Comparison of ENCODE assay signal across 29 mouse cellular contexts in genomic region chrX:93732975-93733748, GRCm38 (mm10).
DNase-seq lines count a peak whose midpoint lies in the region; ATAC-seq lines count a peak whose summit lies in the region.
"Had no signal": no experiment of that assay in that cellular context is flagged by ENCODE, and none has a peak within 500 bp of the region (broad histone marks: within the 10 kb centered on the region; RNA-seq: fewer than 3 reads in every experiment).

No protein-coding gene starts in this region.

- H3K4me1 ChIP-seq in forebrain, embryonic 16.5 days (replicated peaks; ENCODE audit: control insufficient read depth, insufficient read depth, low read length): no peaks in the 10 kb centered on the region
- H3K4me1 ChIP-seq in forebrain, embryonic 13.5 days: peaks cover 10% of the 10 kb centered on the region; the same call in 1 of the 2 replicates
- H3K4me1 ChIP-seq in midbrain, embryonic 15.5 days: no peaks in the 10 kb centered on the region
- no peaks in the 10 kb centered on the region for H3K4me1 ChIP-seq in kidney, embryonic 15.5 days
- no peaks in the 10 kb centered on the region for H3K4me1 ChIP-seq in hindbrain, embryonic 11.5 days (replicated peaks; ENCODE audit: control insufficient read depth, insufficient read depth, low read length)
- H3K4me1 ChIP-seq: heart, embryonic 13.5 days; limb, embryonic 12.5 days; neural tube, embryonic 15.5 days had no signal

- H3K4me3 ChIP-seq in forebrain, embryonic 16.5 days (replicated peaks; ENCODE audit: low read length): no peak overlapping the region
- H3K4me3 ChIP-seq in forebrain, embryonic 13.5 days: no peak overlapping the region
- H3K4me3 ChIP-seq in midbrain, embryonic 15.5 days: no peak overlapping the region
- no peak overlapping the region for H3K4me3 ChIP-seq in kidney, embryonic 15.5 days (replicated peaks)
- H3K4me3 ChIP-seq in hindbrain, embryonic 11.5 days (ENCODE audit: low read depth, low read length): no peak overlapping the region
- H3K4me3 ChIP-seq: heart, adult 2 months; heart, embryonic 13.5 days; layer of hippocampus, adult 2 months; left cerebral cortex, adult 2 months; limb, embryonic 12.5 days; neural tube, embryonic 15.5 days had no signal

- no peak overlapping the region for H3K27ac ChIP-seq in forebrain, embryonic 16.5 days (ENCODE audit: low read length)
- no peak overlapping the region for H3K27ac ChIP-seq in forebrain, embryonic 13.5 days
- H3K27ac ChIP-seq in midbrain, embryonic 15.5 days: no peak overlapping the region
- H3K27ac ChIP-seq in kidney, embryonic 15.5 days: no peak overlapping the region
- H3K27ac ChIP-seq in hindbrain, embryonic 11.5 days (ENCODE audit: low read depth, low read length): no peak overlapping the region
- H3K27ac ChIP-seq: heart, adult 2 months; heart, embryonic 13.5 days; layer of hippocampus, adult 2 months; left cerebral cortex, adult 2 months; limb, embryonic 12.5 days; macrophage; neural tube, embryonic 15.5 days had no signal

- no peak overlapping the region for H3K4me2 ChIP-seq in forebrain, embryonic 16.5 days (ENCODE audit: low read length)
- no peak overlapping the region for H3K4me2 ChIP-seq in forebrain, embryonic 13.5 days
- no peak overlapping the region for H3K4me2 ChIP-seq in midbrain, embryonic 15.5 days
- H3K4me2 ChIP-seq in kidney, embryonic 15.5 days: no peak overlapping the region
- H3K4me2 ChIP-seq in hindbrain, embryonic 11.5 days (replicated peaks; ENCODE audit: low read depth, low read length): no peak overlapping the region
- H3K4me2 ChIP-seq: heart, embryonic 13.5 days; limb, embryonic 12.5 days; neural tube, embryonic 15.5 days had no signal

- H3K9me3 ChIP-seq in forebrain, embryonic 16.5 days (ENCODE audit: control insufficient read depth, low read length): no peaks in the 10 kb centered on the region
- H3K9me3 ChIP-seq in forebrain, embryonic 13.5 days (replicated peaks): no peaks in the 10 kb centered on the region
- H3K9me3 ChIP-seq in midbrain, embryonic 15.5 days: no peaks in the 10 kb centered on the region
- H3K9me3 ChIP-seq in kidney, embryonic 15.5 days (replicated peaks): no peaks in the 10 kb centered on the region
- no peaks in the 10 kb centered on the region for H3K9me3 ChIP-seq in hindbrain, embryonic 11.5 days (ENCODE audit: control insufficient read depth, low read length)
- H3K9me3 ChIP-seq: heart, embryonic 13.5 days; limb, embryonic 12.5 days; neural tube, embryonic 15.5 days had no signal

- peak; percentile 45 for DNase-seq in retina, embryonic 14.5 days (ENCODE audit: low spot score)
- DNase-seq in retina, postnatal 1 day: no peak
- no peak for DNase-seq in hindbrain, embryonic 11.5 days (ENCODE audit: low spot score)
- DNase-seq: adrenal gland, adult 2 months; adrenal gland, postnatal 36 days; cerebellum, adult 11 months; cerebellum, adult 9-10 months; cerebellum, postnatal 36 days; forebrain, postnatal 0 days; heart, adult 2 months; heart, postnatal 10 days; kidney, adult 18-20 months; kidney, postnatal 36 days; lung, adult 2 months; lung, postnatal 10 days; thymus, postnatal 4 days had no signal

- no peaks in the 10 kb centered on the region for H3K36me3 ChIP-seq in forebrain, embryonic 16.5 days (ENCODE audit: control insufficient read depth, insufficient read depth)
- H3K36me3 ChIP-seq in forebrain, embryonic 13.5 days (ENCODE audit: poor library complexity, severe bottlenecking): no peaks in the 10 kb centered on the region
- no peaks in the 10 kb centered on the region for H3K36me3 ChIP-seq in midbrain, embryonic 15.5 days (replicated peaks)
- no peaks in the 10 kb centered on the region for H3K36me3 ChIP-seq in kidney, embryonic 15.5 days
- H3K36me3 ChIP-seq in hindbrain, embryonic 11.5 days (ENCODE audit: control insufficient read depth, insufficient read depth, low read length): no peaks in the 10 kb centered on the region
- H3K36me3 ChIP-seq: heart, embryonic 13.5 days; limb, embryonic 12.5 days; neural tube, embryonic 15.5 days had no signal

- H3K9ac ChIP-seq in forebrain, embryonic 16.5 days (replicated peaks; ENCODE audit: low read depth, low read length): no peak overlapping the region
- H3K9ac ChIP-seq in forebrain, embryonic 13.5 days: no peak overlapping the region
- H3K9ac ChIP-seq in midbrain, embryonic 15.5 days: no peak overlapping the region
- no peak overlapping the region for H3K9ac ChIP-seq in kidney, embryonic 15.5 days
- H3K9ac ChIP-seq in hindbrain, embryonic 11.5 days (ENCODE audit: low read depth, low read length): no peak overlapping the region
- H3K9ac ChIP-seq: forebrain, postnatal 0 days; heart, embryonic 13.5 days; limb, embryonic 12.5 days; neural tube, embryonic 15.5 days had no signal

- ATAC-seq in forebrain, embryonic 16.5 days: peak; percentile 18; the same call in 1 of the 2 replicates
- ATAC-seq in forebrain, embryonic 13.5 days: no peak
- ATAC-seq in midbrain, embryonic 15.5 days (replicated peaks): 0 out of 2 replicates have a peak, but pooled peaks have one; percentile 37
- ATAC-seq in kidney, embryonic 15.5 days (replicated peaks; ENCODE audit: low FRiP score): no peak
- ATAC-seq in hindbrain, embryonic 11.5 days (ENCODE audit: low FRiP score): no peak
- ATAC-seq: activated CD4-positive, CD25-positive, alpha-beta regulatory T cell, adult 4 months; CD4-positive, CD25-positive, alpha-beta regulatory T cell, adult 4 months; hindbrain, embryonic 16.5 days had no signal

- 44% methylated on average over 6 of the region's 6 CpGs for WGBS in forebrain, embryonic 16.5 days
- 53% methylated on average over 6 of the region's 6 CpGs for WGBS in forebrain, embryonic 13.5 days
- 57% methylated on average over 6 of the region's 6 CpGs for WGBS in midbrain, embryonic 15.5 days
- WGBS in kidney, embryonic 15.5 days: 58% methylated on average over 6 of the region's 6 CpGs
- 80% methylated on average over 6 of the region's 6 CpGs for WGBS in hindbrain, embryonic 11.5 days

- no peaks in the 10 kb centered on the region for H3K27me3 ChIP-seq in forebrain, embryonic 16.5 days (replicated peaks; ENCODE audit: control insufficient read depth, insufficient read depth, low read length)
- no peaks in the 10 kb centered on the region for H3K27me3 ChIP-seq in forebrain, embryonic 13.5 days
- no peaks in the 10 kb centered on the region for H3K27me3 ChIP-seq in midbrain, embryonic 15.5 days (replicated peaks)
- peaks cover 30% of the 10 kb centered on the region for H3K27me3 ChIP-seq in kidney, embryonic 15.5 days
- no peaks in the 10 kb centered on the region for H3K27me3 ChIP-seq in hindbrain, embryonic 11.5 days (ENCODE audit: control insufficient read depth, insufficient read depth, low read length)
- H3K27me3 ChIP-seq: heart, embryonic 13.5 days; limb, embryonic 12.5 days; neural tube, embryonic 15.5 days had no signal

Comparison
In these comparisons a context has a peak if more than half of its experiments do, and no peak if none do; other contexts are left out.
1. ATAC-seq: peak in forebrain, embryonic 16.5 days (single experiment) and midbrain, embryonic 15.5 days (single experiment); none in forebrain, embryonic 13.5 days (single experiment), kidney, embryonic 15.5 days (single experiment) and hindbrain, embryonic 11.5 days (single experiment).